Mouse (Mus musculus): ENCODE results near the gene Pparg. TPM values are rescaled to one million over a fixed set of nuclear protein-coding genes. Genes with fewer than 3 reads are reported as not detected.

Pparg gene
- polyA plus RNA-seq, 1 experiment: 5.2 TPM

DNA sequence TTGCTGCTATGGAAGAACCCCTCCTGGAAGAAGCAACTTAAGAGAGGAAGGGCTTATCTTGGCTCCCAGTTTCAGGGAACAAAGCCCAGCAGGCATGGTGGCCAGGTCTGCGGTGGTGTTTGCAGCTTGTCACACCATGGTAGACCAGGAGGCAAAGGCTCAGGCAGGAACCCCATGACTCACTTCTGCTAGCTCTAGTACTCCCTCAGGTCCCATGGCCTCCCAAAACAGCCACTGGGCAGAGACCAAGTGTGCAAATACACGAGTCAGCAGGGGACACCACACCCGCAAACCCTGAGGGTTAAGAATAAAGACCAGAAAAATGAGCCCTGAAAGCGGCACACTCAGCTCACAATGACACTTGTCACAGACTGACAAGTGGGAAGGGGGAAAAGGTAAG lies 175.4 kb downstream of the Pparg start:
- no peaks in the 10 kb centered on the region for H3K27me3 ChIP-seq (ENCODE audit: control insufficient read depth, insufficient read depth, low read length)
- TF ChIP-seq CTCF (IDR thresholded peaks at IDR 0.05; ENCODE audit: extremely low read depth, insufficient read length, insufficient replicate concordance, low read depth, low read length) (no peak), POLR2A (IDR thresholded peaks at IDR 0.05; ENCODE audit: low read depth, low read length) (no peak)
- H3K4me1 ChIP-seq (ENCODE audit: control insufficient read depth, insufficient read depth, insufficient read length, low read length): peaks cover 14% of the 10 kb centered on the region
- no peak overlapping the region for H3K27ac ChIP-seq (ENCODE audit: insufficient read depth, low read depth, low read length)
- no peaks in the 10 kb centered on the region for H3K36me3 ChIP-seq (ENCODE audit: control insufficient read depth, insufficient read depth, low read length)
- H3K4me3 ChIP-seq (ENCODE audit: low read depth, low read length): no peak overlapping the region
- 82% methylated on average over 4 of the region's 4 CpGs for WGBS

DNA sequence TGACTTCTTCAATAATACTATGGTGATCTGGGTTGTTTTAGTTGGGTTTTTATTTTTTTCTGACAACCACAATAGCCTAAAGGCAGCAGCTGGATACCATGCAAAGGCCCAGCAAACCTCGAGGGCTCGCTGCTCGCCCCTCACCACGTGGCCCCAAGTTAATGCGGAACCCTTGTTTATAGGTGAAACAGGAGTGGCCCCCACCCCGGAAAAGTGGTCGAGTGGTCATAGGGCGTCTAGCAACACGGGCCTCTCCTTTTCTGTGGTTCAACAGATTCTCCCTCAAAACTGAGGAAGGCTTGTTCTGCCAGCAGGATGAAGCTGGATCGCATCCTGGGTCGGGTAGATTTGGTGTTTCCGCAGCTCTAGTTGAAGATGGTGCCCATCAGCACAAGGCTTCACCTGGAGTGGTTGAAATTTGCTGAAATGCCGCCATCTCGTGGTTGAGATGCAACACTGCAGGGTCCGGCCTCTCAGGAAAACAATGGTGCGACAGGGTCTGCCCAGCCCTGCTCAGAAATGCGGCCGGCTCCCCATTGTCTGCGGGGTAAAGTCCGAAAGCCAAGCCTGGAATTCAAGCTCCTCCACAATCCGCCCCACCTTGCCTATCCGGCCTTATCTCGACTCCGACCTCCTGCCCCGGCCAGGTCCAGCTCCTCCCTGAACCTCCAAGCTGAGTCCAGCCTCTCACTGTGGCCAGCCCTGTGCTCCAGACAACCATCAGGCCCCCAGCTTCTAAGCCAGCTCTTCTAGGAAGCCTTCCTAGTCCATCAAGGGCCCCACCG lies 178.1 kb downstream of the Pparg start:
- Histone ChIP-seq H3K27ac (ENCODE audit: insufficient read depth, low read depth, low read length) (peak overlapping the region; percentile 92), H3K36me3 (ENCODE audit: control insufficient read depth, insufficient read depth, low read length) (no peaks in the 10 kb centered on the region), H3K4me3 (ENCODE audit: low read depth, low read length) (peak overlapping the region; percentile 12), H3K4me1 (ENCODE audit: control insufficient read depth, insufficient read depth, insufficient read length, low read length) (peaks cover 18% of the 10 kb centered on the region), H3K27me3 (ENCODE audit: control insufficient read depth, insufficient read depth, low read length) (no peaks in the 10 kb centered on the region)
- WGBS: 16% methylated on average over 26 of the region's 26 CpGs
- TF ChIP-seq POLR2A (IDR thresholded peaks at IDR 0.05; ENCODE audit: low read depth, low read length) (peak; percentile 56; the same call in 1 of the 2 replicates), CTCF (IDR thresholded peaks at IDR 0.05; ENCODE audit: extremely low read depth, insufficient read length, insufficient replicate concordance, low read depth, low read length) (peak; percentile 95)

Other genes with a start within 250 kb of the Pparg start
- 3.1 and 4.1 TPM in 2 replicates for gene Syn2, start 226.0 kb upstream of the Pparg start, polyA plus RNA-seq (2012; rRNA removed)
- not detected in 2 replicates for gene Gm17482, start 133.6 kb upstream of the Pparg start, polyA plus RNA-seq (2012; rRNA removed)
- gene Timp4, start 108.7 kb upstream of the Pparg start, polyA plus RNA-seq (2012; rRNA removed): 0.09 and 0.36 TPM in 2 replicates
- 1.2 and 1.4 TPM in 2 replicates for gene Tsen2, start 183.7 kb downstream of the Pparg start, polyA plus RNA-seq (2012; rRNA removed)
- gene Mkrn2os, start 231.6 kb downstream of the Pparg start, polyA plus RNA-seq (2012; rRNA removed): 97.1 and 113 TPM in 2 replicates
- 50.1 and 60.8 TPM in 2 replicates for gene Mkrn2, start 241.0 kb downstream of the Pparg start, polyA plus RNA-seq (2012; rRNA removed)

All from small intestine, adult 2 months (tissue).